Mouse (Mus musculus): ENCODE data around the gene Olfr452. TPM values are rescaled to one million over a fixed set of nuclear protein-coding genes. Genes with fewer than 3 reads are reported as not detected.

Gene Olfr452
- not detected in 2 replicates for polyA plus RNA-seq (2012; rRNA removed)

DNA sequence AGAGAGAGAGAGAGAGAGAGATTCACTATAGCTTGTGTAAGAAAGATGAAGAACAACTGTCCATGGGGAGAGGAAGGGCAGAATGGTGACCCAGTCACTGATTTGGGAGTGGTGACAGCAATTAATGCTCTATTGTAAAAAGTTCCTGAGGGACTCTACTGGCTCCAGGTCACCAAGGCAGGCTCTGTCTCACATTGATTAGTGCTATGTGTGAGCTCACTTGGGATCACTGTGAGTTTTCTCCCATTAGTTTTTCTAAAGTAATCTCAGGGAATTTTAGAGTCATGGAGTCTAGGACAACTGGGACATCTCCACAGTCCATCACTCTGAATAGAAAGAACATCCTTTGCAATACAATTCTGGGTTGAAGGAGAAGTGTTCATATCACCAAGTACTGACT is at the start of gene Olfr452:
TSS of gene Olfr452 (plus strand) at position 301 of the 400 bp plus-strand sequence.
- no peak within 1 kb of the TSS for H3K27ac ChIP-seq (ENCODE audit: insufficient read depth, low read length)
- H3K4me3 ChIP-seq (ENCODE audit: extremely low read depth, insufficient read depth, insufficient read length), result no peak within 1 kb of the TSS
- no peaks in the 10 kb centered on the region for H3K36me3 ChIP-seq (ENCODE audit: control insufficient read depth, insufficient read depth, low read length)
- DNase-seq (ENCODE audit: low read depth in 1 of 2, low spot score in 2 of 2), result no peak
- no peak for TF ChIP-seq POLR2A (IDR thresholded peaks at IDR 0.05; ENCODE audit: low read depth, low read length)
- no peak for TF ChIP-seq CTCF (IDR thresholded peaks at IDR 0.05; ENCODE audit: extremely low read depth, insufficient read depth, insufficient read length, insufficient replicate concordance)
- no peaks in the 10 kb centered on the region for H3K27me3 ChIP-seq (ENCODE audit: control insufficient read depth, insufficient read depth, low read length)
- H3K4me1 ChIP-seq (ENCODE audit: control insufficient read depth, insufficient read depth, insufficient read length), result no peaks in the 10 kb centered on the region

DNA sequence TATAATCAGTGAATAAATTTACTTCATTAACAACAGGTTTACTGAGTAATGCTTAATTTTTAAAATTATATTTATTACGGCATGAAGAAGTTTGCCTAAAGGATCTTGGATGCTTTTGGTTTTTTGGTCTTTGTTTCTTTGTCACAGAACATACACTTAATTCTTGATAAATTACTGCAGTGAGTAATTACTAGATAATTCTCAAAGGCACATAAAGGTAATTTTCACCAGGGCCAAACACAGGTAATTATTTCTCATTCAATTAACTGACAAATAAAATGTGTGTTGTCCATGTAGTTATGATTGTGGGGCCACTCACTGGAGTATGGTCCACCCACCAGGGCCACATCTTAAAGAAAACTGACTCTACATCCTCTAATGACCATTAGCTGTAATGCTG is 45.8 kb upstream of the Olfr452 start, which contains the start of gene Olfr453:
TSS of gene Olfr453 (plus strand) at position 301 of the 400 bp plus-strand sequence.
- WGBS, result 90% methylated on average over 1 of the region's 1 CpGs
- no peak within 1 kb of the TSS for H3K27ac ChIP-seq (ENCODE audit: insufficient read depth, low read length)
- H3K36me3 ChIP-seq (ENCODE audit: control insufficient read depth, insufficient read depth, low read length), result no peaks in the 10 kb centered on the region
- no peak within 1 kb of the TSS for H3K4me3 ChIP-seq (ENCODE audit: extremely low read depth, insufficient read depth, insufficient read length)
- no peaks in the 10 kb centered on the region for H3K27me3 ChIP-seq (ENCODE audit: control insufficient read depth, insufficient read depth, low read length)
- no peak for DNase-seq (ENCODE audit: low read depth in 1 of 2, low spot score in 2 of 2)
- no peaks in the 10 kb centered on the region for H3K4me1 ChIP-seq (ENCODE audit: control insufficient read depth, insufficient read depth, insufficient read length)
- TF ChIP-seq CTCF (IDR thresholded peaks at IDR 0.05; ENCODE audit: extremely low read depth, insufficient read depth, insufficient read length, insufficient replicate concordance) (no peak), POLR2A (IDR thresholded peaks at IDR 0.05; ENCODE audit: low read depth, low read length) (no peak)

DNA sequence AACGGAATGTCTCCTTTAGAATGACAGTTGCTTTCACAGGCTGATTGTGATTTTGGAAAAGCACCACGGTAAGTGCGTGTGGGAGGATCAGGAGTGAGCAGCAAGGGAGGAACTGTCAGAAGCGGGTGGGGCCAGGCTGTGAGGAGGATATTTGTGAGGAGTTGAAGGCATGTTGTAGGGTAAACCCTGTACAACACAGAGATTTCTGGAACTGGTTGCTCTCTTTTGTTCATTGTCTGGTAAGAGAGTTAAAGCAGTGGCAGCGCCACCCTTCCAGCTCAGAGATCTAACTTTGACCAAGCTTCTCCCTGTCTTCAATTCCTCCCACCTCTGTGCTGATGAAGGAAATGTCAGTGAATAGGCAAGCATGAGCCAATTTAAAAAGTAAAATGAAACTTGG is 42.6 kb upstream of the Olfr452 start:
- WGBS, result 77% methylated on average over 5 of the region's 5 CpGs
- no peak for DNase-seq (ENCODE audit: low read depth in 1 of 2, low spot score in 2 of 2)
- no peaks in the 10 kb centered on the region for H3K4me1 ChIP-seq (ENCODE audit: control insufficient read depth, insufficient read depth, insufficient read length)
- H3K4me3 ChIP-seq (ENCODE audit: extremely low read depth, insufficient read depth, insufficient read length), result no peak overlapping the region
- no peaks in the 10 kb centered on the region for H3K36me3 ChIP-seq (ENCODE audit: control insufficient read depth, insufficient read depth, low read length)
- no peak for TF ChIP-seq CTCF (IDR thresholded peaks at IDR 0.05; ENCODE audit: extremely low read depth, insufficient read depth, insufficient read length, insufficient replicate concordance)
- TF ChIP-seq POLR2A (IDR thresholded peaks at IDR 0.05; ENCODE audit: low read depth, low read length), result no peak
- no peak overlapping the region for H3K27ac ChIP-seq (ENCODE audit: insufficient read depth, low read length)
- H3K27me3 ChIP-seq (ENCODE audit: control insufficient read depth, insufficient read depth, low read length), result no peaks in the 10 kb centered on the region

DNA sequence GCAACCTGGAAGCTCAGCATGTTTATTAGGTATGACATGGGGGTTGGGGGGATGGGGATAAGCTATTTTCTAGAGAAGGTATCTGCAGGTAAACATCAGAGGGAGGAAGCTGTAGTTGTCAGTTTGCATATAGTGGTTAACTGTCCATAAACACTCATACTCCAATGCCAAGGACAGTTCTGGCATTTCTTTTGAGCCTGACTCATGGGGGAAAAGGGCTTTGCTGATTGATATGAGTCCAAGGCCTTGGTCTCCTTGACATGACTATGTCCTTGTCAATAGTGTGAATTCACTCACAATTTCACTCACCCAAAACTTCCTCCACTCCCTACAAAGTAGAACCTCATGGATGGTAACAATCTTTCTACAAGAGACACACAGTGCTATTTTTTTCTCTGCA is 37.0 kb upstream of the Olfr452 start:
- TF ChIP-seq POLR2A (IDR thresholded peaks at IDR 0.05; ENCODE audit: low read depth, low read length), result no peak
- no peak for TF ChIP-seq CTCF (IDR thresholded peaks at IDR 0.05; ENCODE audit: extremely low read depth, insufficient read depth, insufficient read length, insufficient replicate concordance)
- Histone ChIP-seq H3K27ac (ENCODE audit: insufficient read depth, low read length) (no peak overlapping the region), H3K27me3 (ENCODE audit: control insufficient read depth, insufficient read depth, low read length) (no peaks in the 10 kb centered on the region), H3K36me3 (ENCODE audit: control insufficient read depth, insufficient read depth, low read length) (no peaks in the 10 kb centered on the region), H3K4me3 (ENCODE audit: extremely low read depth, insufficient read depth, insufficient read length) (no peak overlapping the region), H3K4me1 (ENCODE audit: control insufficient read depth, insufficient read depth, insufficient read length) (no peaks in the 10 kb centered on the region)
- DNase-seq (ENCODE audit: low read depth in 1 of 2, low spot score in 2 of 2), result no peak

DNA sequence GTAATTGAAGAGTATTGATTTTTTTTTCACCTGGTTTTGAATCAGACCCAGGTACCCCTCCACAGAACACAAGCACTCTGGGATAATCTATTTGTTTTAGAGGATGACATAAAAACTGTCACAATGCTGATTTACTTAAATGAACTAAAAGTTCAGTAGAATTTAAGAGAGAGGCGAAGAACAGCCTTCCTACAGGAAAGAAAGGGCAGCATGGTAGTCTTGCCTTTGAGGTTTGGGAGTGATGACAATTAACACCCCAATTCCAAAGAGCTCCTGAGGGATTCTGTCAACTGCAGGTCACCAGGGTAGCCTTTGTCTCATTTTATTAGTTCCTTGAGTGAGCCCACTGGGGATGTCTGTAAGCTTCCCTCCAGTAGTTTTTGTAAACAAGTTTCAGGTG is 28.8 kb upstream of the Olfr452 start, which contains the start of gene Olfr38:
TSS of gene Olfr38 (plus strand) at position 301 of the 400 bp plus-strand sequence.
- 70% methylated on average over 1 of the region's 1 CpGs for WGBS
- Histone ChIP-seq H3K4me1 (ENCODE audit: control insufficient read depth, insufficient read depth, insufficient read length) (no peaks in the 10 kb centered on the region), H3K27me3 (ENCODE audit: control insufficient read depth, insufficient read depth, low read length) (no peaks in the 10 kb centered on the region), H3K4me3 (ENCODE audit: extremely low read depth, insufficient read depth, insufficient read length) (no peak within 1 kb of the TSS), H3K27ac (ENCODE audit: insufficient read depth, low read length) (no peak within 1 kb of the TSS), H3K36me3 (ENCODE audit: control insufficient read depth, insufficient read depth, low read length) (no peaks in the 10 kb centered on the region)
- no peak for DNase-seq (ENCODE audit: low read depth in 1 of 2, low spot score in 2 of 2)
- no peak for TF ChIP-seq CTCF (IDR thresholded peaks at IDR 0.05; ENCODE audit: extremely low read depth, insufficient read depth, insufficient read length, insufficient replicate concordance)
- TF ChIP-seq POLR2A (IDR thresholded peaks at IDR 0.05; ENCODE audit: low read depth, low read length), result no peak

DNA sequence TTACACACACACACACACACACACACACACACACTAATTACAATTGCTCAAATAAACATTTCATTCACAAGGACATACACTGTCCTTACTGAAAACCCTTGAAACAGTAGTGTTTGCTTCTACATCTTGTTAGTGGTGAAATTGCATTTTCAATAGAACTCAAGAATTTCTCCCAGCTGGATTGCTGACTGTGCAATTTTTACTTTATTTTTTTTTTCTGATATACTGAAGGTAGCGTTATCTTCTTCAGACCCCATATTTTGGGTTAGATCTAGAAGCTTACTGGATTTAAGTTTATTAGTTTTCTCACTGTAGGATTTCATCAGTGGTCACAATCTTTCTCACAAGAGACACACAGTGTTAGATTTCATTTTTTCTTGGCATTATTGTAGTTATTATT is 7.8 kb upstream of the Olfr452 start:
- WGBS, result 89% methylated on average over 1 of the region's 1 CpGs
- H3K4me3 ChIP-seq (ENCODE audit: extremely low read depth, insufficient read depth, insufficient read length), result no peak overlapping the region
- H3K36me3 ChIP-seq (ENCODE audit: control insufficient read depth, insufficient read depth, low read length), result no peaks in the 10 kb centered on the region
- no peak for DNase-seq (ENCODE audit: low read depth in 1 of 2, low spot score in 2 of 2)
- H3K4me1 ChIP-seq (ENCODE audit: control insufficient read depth, insufficient read depth, insufficient read length), result no peaks in the 10 kb centered on the region
- no peak overlapping the region for H3K27ac ChIP-seq (ENCODE audit: insufficient read depth, low read length)
- TF ChIP-seq POLR2A (IDR thresholded peaks at IDR 0.05; ENCODE audit: low read depth, low read length) (no peak), CTCF (IDR thresholded peaks at IDR 0.05; ENCODE audit: extremely low read depth, insufficient read depth, insufficient read length, insufficient replicate concordance) (no peak)
- H3K27me3 ChIP-seq (ENCODE audit: control insufficient read depth, insufficient read depth, low read length), result no peaks in the 10 kb centered on the region

DNA sequence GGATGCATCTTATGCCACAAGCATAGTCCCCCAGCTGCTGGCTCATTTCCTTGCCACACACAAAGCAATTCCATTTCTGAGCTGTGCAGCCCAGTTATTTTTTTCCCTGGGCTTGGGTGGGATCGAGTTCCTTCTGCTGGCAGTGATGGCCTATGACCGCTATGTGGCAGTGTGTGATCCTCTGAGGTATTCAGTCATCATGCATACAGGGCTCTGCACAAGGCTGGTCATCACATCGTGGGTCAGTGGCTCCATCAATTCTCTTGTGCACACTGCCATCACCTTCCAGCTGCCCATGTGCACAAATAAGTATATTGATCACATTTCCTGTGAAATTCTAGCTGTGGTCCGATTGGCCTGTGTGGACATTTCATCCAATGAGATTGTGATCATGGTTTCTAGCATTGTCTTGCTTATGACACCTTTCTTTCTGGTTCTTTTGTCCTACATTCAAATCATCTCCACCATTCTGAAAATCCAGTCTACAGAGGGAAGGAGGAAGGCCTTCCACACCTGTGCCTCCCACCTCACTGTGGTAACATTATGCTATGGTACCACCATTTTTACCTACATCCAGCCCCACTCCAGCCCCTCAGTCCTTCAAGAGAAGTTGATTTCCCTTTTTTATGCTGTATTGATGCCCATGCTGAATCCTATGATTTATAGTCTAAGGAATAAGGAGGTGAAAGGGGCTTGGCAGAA is 5.5 kb downstream of the Olfr452 start:
- no peak for DNase-seq (ENCODE audit: low read depth in 1 of 2, low spot score in 2 of 2)
- Histone ChIP-seq H3K4me3 (ENCODE audit: extremely low read depth, insufficient read depth, insufficient read length) (no peak overlapping the region), H3K27me3 (ENCODE audit: control insufficient read depth, insufficient read depth, low read length) (no peaks in the 10 kb centered on the region), H3K36me3 (ENCODE audit: control insufficient read depth, insufficient read depth, low read length) (no peaks in the 10 kb centered on the region), H3K27ac (ENCODE audit: insufficient read depth, low read length) (no peak overlapping the region), H3K4me1 (ENCODE audit: control insufficient read depth, insufficient read depth, insufficient read length) (no peaks in the 10 kb centered on the region)
- 48% methylated on average over 4 of the region's 4 CpGs for WGBS
- no peak for TF ChIP-seq CTCF (IDR thresholded peaks at IDR 0.05; ENCODE audit: extremely low read depth, insufficient read depth, insufficient read length, insufficient replicate concordance)
- no peak for TF ChIP-seq POLR2A (IDR thresholded peaks at IDR 0.05; ENCODE audit: low read depth, low read length)
